Mouse (Mus musculus): ENCODE measurements around the gene Ankrd24.
A peak's percentile ranks its signal among the peaks of the same experiment; 100 is the strongest.
"Not testable (repeated sequence)": the region's sequence is repeated elsewhere in the genome, so short reads cannot be mapped to it uniquely, and the experiment has no call there.

The Ankrd24 gene

DNA sequence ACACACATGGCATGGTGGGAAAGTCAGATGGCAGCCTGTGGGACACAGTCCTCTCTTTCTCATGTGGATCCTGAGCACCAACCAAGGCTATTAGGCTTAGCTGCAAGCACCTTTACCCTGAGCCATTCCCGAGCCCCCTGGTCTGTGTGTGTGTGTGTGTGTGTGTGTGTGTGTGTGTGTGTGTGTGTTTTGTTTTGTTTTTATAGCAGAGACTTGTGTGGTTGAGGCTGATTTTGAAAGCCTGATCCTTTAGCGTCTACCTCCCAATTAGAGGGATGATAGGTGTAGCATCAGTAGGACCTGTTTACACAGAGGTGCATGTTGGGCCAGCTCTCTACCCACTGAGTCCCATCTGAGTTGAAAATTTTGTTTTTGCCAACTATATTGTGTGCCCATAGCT lies 15.8 kb downstream of the Ankrd24 start:
- no peak for DNase-seq (ENCODE audit: low spot score in 2 of 2)

DNA sequence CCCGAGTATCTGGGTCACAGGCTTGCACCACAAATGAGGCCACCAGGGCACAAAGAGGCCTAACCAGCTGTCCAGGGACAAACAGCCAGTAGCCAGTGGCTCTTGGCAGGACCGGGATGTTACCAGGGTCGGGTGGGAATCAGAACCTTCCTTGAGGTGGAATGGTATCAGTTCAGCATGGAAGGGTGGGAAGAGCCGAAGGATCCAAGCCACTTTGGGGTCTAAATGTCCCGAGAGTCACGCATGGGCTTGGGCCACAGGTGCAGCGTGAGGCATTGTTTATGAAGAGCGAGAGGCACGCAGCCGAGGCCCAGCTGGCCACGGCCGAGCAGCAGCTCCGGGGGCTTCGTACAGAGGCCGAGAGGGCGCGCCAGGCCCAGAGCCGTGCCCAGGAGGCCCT lies 16.4 kb downstream of the Ankrd24 start:
- DNase-seq (ENCODE audit: low spot score in 2 of 2) = peak; percentile 3 to 29

DNA sequence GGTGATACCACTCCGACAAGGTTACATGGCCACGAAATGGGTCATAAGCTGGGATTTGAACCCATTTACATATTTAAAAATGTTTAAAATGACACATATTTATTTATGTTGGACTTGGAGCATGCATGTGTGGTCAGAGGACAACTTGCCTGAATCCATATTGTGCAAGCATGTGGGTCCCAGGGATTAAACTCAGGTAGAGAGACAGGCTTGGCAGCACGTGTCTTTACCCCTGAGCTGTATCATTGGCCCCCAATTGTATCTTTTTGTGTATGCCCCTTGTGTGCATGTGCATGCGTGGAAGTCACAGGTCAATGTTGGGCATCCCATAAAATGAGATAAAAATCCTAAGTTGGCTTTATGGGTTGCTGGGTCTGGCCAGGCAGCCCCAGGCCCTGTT lies 17.1 kb downstream of the Ankrd24 start:
- no peak for DNase-seq (ENCODE audit: low spot score in 2 of 2)

DNA sequence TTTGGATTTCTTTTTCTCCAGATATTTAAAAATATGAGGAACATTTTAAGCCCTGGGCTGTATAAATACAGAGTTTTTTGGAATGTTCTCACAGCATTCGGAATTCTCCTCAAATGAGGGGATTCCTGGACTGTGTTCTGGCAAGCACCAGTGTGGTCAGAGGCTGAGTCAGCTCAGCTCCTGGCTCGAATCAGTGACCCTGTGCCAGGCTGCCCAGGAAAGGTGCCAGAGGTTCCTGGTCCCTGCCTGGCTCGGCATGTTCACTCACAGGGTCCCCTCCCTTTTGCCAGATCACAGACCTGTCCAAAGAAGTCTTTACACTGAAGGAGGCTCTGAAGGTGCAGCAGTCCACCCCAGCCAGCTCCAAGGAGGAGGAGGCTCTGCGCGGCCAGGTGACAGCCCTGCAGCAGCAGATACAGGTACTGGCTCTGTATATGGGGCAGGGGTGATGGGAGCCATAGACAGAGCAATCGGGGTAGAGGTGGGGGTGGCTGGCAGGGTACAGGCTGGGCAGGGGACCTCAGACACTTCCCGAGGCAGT lies 17.7 kb downstream of the Ankrd24 start:
- DNase-seq (ENCODE audit: low spot score in 2 of 2) = peak in 1 of 2 experiments; percentile 3

DNA sequence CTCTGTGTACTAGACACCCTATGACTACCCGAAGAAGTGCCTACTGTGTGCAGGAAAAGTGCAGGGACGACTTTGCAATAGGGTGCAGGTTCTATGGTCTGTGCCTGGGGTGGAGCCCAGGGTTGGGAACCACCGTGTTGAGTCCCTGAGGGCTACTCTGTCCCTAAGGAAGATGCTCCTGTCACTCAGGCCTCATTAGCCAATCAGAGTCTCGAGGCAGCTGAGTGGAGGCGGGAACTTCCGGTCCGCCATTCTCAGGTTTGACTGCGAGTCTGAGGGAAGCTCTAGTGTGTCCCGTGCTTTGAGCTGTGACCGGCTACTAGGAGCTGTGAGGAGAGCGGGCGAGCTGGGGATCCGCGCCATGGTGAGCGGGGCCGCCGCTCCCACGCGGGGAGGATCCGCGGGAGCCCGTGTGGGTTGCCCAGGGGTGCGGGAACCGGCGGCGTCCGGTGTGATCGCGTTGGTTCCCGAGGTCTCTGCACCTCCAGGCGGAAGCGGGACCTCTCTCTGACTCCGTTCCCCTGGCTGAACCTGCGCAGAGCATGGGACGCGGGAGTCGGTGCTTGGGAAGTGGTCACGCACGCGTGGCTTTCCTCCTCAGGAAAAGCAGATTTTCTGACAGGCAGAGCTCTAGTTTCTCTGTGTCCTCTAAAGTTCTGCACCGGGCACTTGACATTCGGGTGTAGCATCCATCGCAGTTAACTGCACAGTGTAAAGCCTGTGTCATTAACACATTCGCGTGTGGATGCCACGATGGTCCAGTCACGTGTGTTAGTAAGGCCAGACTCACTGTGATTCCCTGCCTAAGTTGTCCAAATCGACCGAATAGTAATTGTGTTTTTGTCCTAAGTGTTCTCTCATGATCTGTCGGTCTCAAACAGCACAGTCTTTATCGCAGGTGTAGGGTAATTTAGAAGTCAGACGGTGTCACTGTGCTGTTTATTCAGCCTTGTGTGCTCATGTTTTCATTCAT lies 20.7 kb downstream of the Ankrd24 start, which contains the start of gene Gm10778:
Gene Gm10778 (plus strand): TSS at position 257 of the 973 bp plus-strand sequence.
- DNase-seq (ENCODE audit: low spot score in 2 of 2) = peak; percentile 77 to 87

DNA sequence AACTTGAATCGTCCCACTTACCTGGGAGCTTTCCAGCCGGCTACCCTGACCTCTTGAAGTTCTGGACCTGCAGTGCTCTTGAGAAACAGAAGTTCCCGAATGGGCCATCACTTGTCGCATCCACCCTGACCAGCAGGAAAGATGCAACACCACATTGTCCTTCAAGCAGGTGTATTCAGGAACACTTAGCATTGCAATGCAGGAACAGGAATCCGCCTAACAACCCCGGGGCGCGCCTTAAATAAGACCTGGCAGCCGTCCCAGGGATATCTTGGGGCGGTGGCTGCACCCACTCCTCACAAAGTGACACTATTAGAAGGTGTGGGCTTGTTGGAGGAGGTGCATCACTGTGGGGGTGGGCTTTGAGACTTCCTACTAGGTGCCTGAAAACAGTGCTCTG lies 26.8 kb downstream of the Ankrd24 start:
- no peak for DNase-seq (ENCODE audit: low spot score in 2 of 2)

DNA sequence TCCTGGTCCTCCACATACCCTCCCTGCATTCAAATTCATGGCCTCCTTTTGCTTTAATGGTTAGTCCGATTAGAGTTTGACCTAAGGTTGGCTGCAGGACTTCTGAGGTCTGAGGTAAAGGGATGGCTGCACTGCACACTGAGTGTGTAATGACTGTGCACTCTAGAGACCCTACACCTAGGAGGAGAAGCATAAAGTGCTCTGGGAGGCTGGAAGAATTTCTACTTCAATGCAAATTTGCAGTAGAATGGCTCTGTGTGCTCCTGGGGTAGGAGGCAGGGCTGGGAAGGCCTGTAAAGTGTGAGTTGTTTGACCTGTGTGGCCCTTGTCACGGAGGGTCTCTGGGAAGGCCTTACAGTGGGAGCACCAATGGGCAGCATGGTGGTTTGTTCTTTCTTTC lies 27.8 kb downstream of the Ankrd24 start:
- DNase-seq (ENCODE audit: low spot score in 2 of 2) = no peak

DNA sequence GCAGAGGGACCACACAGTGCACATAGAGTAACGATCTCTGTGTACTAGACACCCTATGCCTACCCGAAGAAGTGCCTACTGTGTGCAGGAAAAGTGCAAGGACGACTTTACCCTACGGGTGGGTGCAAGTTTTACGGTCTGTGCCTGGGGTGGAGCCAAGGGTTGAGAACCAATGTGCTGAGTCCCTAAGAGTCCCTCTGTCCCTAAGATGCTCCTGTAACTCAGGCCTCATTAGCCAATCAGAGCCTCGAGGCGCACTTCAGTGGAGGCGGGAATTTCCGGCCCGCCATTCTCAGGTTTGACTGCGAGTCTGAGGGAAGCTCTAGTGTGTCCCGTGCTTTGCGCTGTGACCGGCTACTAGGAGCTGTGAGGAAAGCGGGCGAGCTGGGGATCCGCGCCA lies 58.8 kb downstream of the Ankrd24 start:
- not testable (repeated sequence) for DNase-seq (ENCODE audit: low spot score in 2 of 2)
